Mouse (Mus musculus): ENCODE measurements around the gene Rwdd2a. TPM values are rescaled to one million over a fixed set of nuclear protein-coding genes. Genes with fewer than 3 reads are reported as not detected.

Gene Rwdd2a
- total and polyA plus RNA-seq, 3 experiments: 1.2 to 2.4 TPM; not detected in 1

DNA sequence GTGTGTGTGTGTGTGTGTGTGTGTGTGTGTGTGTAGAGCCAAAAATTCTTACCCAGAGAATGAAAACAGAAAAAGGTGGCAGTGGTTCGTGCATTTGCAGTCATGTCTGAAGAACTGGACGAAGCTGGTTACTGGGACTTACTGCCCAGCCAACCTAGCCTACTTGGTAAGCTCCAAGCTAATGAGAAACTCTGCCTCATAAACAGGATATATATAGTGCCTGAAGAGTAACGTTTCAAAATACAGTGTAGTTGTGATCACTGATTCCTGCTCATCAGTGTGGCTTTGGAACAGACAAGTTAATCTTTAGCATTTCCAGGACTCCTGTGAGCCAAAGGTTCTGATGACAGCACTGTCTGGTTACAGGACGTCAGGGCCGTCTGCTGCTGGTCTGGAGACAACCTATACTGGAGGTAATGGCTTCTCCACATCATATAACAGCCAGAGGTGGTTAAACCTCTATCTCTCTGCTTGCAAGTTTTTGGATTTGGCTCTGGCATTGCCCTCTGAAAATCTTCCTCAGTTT is 22.1 kb upstream of the Rwdd2a start:
- H3K4me1 ChIP-seq (ENCODE audit: control insufficient read depth in 1 of 2, insufficient read depth in 2 of 2, low read length in 2 of 2): no peaks in the 10 kb centered on the region
- peaks cover 0 to 11% of the 10 kb centered on the region in 2 experiments; a peak in 2 of 4 replicates for H3K36me3 ChIP-seq (ENCODE audit: control insufficient read depth in 1 of 2, insufficient read depth in 2 of 2, low read length in 2 of 2)
- DNase-seq (ENCODE audit: low read depth, low spot score): no peak
- H3K4me3 ChIP-seq (ENCODE audit: control insufficient read depth in 1 of 2, insufficient read depth in 1 of 2, low read depth in 2 of 2, low read length in 2 of 2): no peak overlapping the region
- no peaks in the 10 kb centered on the region for H3K9me3 ChIP-seq (replicated peaks; ENCODE audit: insufficient read depth, low read length)
- no peaks in the 10 kb centered on the region for H3K79me2 ChIP-seq (ENCODE audit: control insufficient read depth, insufficient read depth, low read length, poor library complexity)
- no peak overlapping the region for H3K27ac ChIP-seq (ENCODE audit: control insufficient read depth, low read depth, low read length)
- TF ChIP-seq USF2 (IDR thresholded peaks at IDR 0.05; ENCODE audit: borderline replicate concordance in 1 of 2, insufficient read depth in 1 of 2, low read depth in 1 of 2, low read length in 2 of 2) (no peak), ETS1 (IDR thresholded peaks at IDR 0.05; ENCODE audit: low read depth, low read length) (no peak), ELF1 (IDR thresholded peaks at IDR 0.05; ENCODE audit: low read depth, low read length) (no peak), SIN3A (IDR thresholded peaks at IDR 0.05; ENCODE audit: low read length) (no peak), TCF12 (IDR thresholded peaks at IDR 0.05; ENCODE audit: low read depth, low read length) (no peak), POLR2AphosphoS5 (IDR thresholded peaks at IDR 0.05; ENCODE audit: borderline replicate concordance, low read depth, low read length) (no peak), TBP (IDR thresholded peaks at IDR 0.05; ENCODE audit: low read depth, low read length) (no peak), CHD1 (IDR thresholded peaks at IDR 0.05; ENCODE audit: low read depth, low read length) (no peak), USF1 (IDR thresholded peaks at IDR 0.05; ENCODE audit: low read depth, low read length) (no peak), POLR2A (IDR thresholded peaks at IDR 0.05; ENCODE audit: control insufficient read depth in 1 of 2, insufficient read depth in 1 of 2, low read depth in 1 of 2, low read length in 2 of 2, poor library complexity in 1 of 2) (no peak), MAZ (IDR thresholded peaks at IDR 0.05; ENCODE audit: low read depth, low read length) (no peak), MXI1 (IDR thresholded peaks at IDR 0.05; ENCODE audit: low read depth, low read length) (no peak), E2F4 (IDR thresholded peaks at IDR 0.05; ENCODE audit: borderline replicate concordance, low read depth, low read length) (no peak), EP300 (IDR thresholded peaks at IDR 0.05; ENCODE audit: low read depth in 1 of 2, low read length in 2 of 2) (no peak), MAFK (IDR thresholded peaks at IDR 0.05; ENCODE audit: borderline replicate concordance, low read depth, low read length) (no peak), ZC3H11A (IDR thresholded peaks at IDR 0.05; ENCODE audit: low read depth, low read length) (no peak)
- no peaks in the 10 kb centered on the region for H3K27me3 ChIP-seq (ENCODE audit: control insufficient read depth in 1 of 2, insufficient read depth in 2 of 2, low read length in 2 of 2)
- H3K9ac ChIP-seq (ENCODE audit: control insufficient read depth, low read depth, low read length, poor library complexity, severe bottlenecking): no peak overlapping the region

DNA sequence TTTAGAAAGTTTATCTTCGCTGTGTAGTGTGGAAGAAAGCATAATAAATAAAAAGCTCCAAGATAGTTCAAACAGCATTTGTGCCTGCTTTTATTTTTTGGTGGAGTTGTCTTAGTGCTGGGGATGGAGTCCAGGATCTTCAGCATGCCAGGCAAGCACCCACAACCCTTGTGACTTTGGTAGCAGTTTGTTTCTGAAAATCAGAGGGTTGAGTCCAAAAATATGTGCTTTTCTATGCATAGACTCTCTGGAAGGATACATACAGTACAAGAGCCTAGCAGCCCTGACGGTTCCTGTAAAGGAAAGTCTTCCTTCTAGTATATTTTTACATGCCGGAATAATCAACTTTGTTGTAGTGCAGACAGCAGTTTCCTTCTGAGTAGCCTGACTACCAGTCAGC is 21.1 kb upstream of the Rwdd2a start:
- Histone ChIP-seq H3K4me1 (ENCODE audit: control insufficient read depth in 1 of 2, insufficient read depth in 2 of 2, low read length in 2 of 2) (no peaks in the 10 kb centered on the region), H3K36me3 (ENCODE audit: control insufficient read depth in 1 of 2, insufficient read depth in 2 of 2, low read length in 2 of 2) (peaks cover 0 to 7% of the 10 kb centered on the region in 2 experiments; a peak in 2 of 4 replicates), H3K27ac (ENCODE audit: control insufficient read depth, low read depth, low read length) (no peak overlapping the region), H3K79me2 (ENCODE audit: control insufficient read depth, insufficient read depth, low read length, poor library complexity) (no peaks in the 10 kb centered on the region), H3K9ac (ENCODE audit: control insufficient read depth, low read depth, low read length, poor library complexity, severe bottlenecking) (no peak overlapping the region), H3K4me3 (ENCODE audit: control insufficient read depth in 1 of 2, insufficient read depth in 1 of 2, low read depth in 2 of 2, low read length in 2 of 2) (no peak overlapping the region), H3K27me3 (ENCODE audit: control insufficient read depth in 1 of 2, insufficient read depth in 2 of 2, low read length in 2 of 2) (no peaks in the 10 kb centered on the region), H3K9me3 (replicated peaks; ENCODE audit: insufficient read depth, low read length) (no peaks in the 10 kb centered on the region)
- no peak for DNase-seq (ENCODE audit: low read depth, low spot score)
- TF ChIP-seq MXI1 (IDR thresholded peaks at IDR 0.05; ENCODE audit: low read depth, low read length): no peak
- no peak for TF ChIP-seq MEF2A (IDR thresholded peaks at IDR 0.05; ENCODE audit: extremely low read depth, insufficient replicate concordance, low read depth, low read length, poor library complexity, severe bottlenecking)
- no peak for TF ChIP-seq NELFE (IDR thresholded peaks at IDR 0.05; ENCODE audit: low read depth, low read length)
- no peak for TF ChIP-seq ZC3H11A (IDR thresholded peaks at IDR 0.05; ENCODE audit: low read depth, low read length)
- no peak for TF ChIP-seq TBP (IDR thresholded peaks at IDR 0.05; ENCODE audit: low read depth, low read length)
- TF ChIP-seq ZNF384 (IDR thresholded peaks at IDR 0.05; ENCODE audit: low read depth, low read length): no peak
- TF ChIP-seq TCF12 (IDR thresholded peaks at IDR 0.05; ENCODE audit: low read depth, low read length): no peak
- TF ChIP-seq NRF1 (IDR thresholded peaks at IDR 0.05; ENCODE audit: insufficient read depth, low read depth, low read length, poor library complexity, severe bottlenecking): no peak
- no peak for TF ChIP-seq MAX (IDR thresholded peaks at IDR 0.05; ENCODE audit: low read length)
- TF ChIP-seq RCOR1 (IDR thresholded peaks at IDR 0.05; ENCODE audit: low read depth, low read length): no peak
- TF ChIP-seq MYC (IDR thresholded peaks at IDR 0.05; ENCODE audit: low read depth, low read length): no peak
- no peak for TF ChIP-seq GABPA (IDR thresholded peaks at IDR 0.05; ENCODE audit: low read depth, low read length)
- no peak for TF ChIP-seq ZKSCAN1 (IDR thresholded peaks at IDR 0.05; ENCODE audit: low read depth, low read length)
- TF ChIP-seq E2F4 (IDR thresholded peaks at IDR 0.05; ENCODE audit: borderline replicate concordance, low read depth, low read length): no peak
- no peak for TF ChIP-seq USF2 (IDR thresholded peaks at IDR 0.05; ENCODE audit: borderline replicate concordance in 1 of 2, insufficient read depth in 1 of 2, low read depth in 1 of 2, low read length in 2 of 2)
- TF ChIP-seq CTCF (IDR thresholded peaks at IDR 0.05 in 2 of 3, conservative IDR thresholded peaks at IDR 0.05 in 1 of 3; ENCODE audit: control insufficient read depth in 1 of 3, insufficient read depth in 1 of 3, low read depth in 2 of 3, low read length in 3 of 3, poor library complexity in 1 of 3, severe bottlenecking in 1 of 3): no peak
- TF ChIP-seq UBTF (IDR thresholded peaks at IDR 0.05; ENCODE audit: borderline replicate concordance, insufficient read depth, low read depth, low read length): no peak
- no peak for TF ChIP-seq SIN3A (IDR thresholded peaks at IDR 0.05; ENCODE audit: low read length)
